Mouse (Mus musculus): ENCODE results near the gene Ubap2l. TPM values are rescaled to one million over a fixed set of nuclear protein-coding genes. Genes with fewer than 3 reads are reported as not detected.

Ubap2l gene
- total RNA-seq, 2 experiments from 2014 or later, result 160 to 164 TPM

DNA sequence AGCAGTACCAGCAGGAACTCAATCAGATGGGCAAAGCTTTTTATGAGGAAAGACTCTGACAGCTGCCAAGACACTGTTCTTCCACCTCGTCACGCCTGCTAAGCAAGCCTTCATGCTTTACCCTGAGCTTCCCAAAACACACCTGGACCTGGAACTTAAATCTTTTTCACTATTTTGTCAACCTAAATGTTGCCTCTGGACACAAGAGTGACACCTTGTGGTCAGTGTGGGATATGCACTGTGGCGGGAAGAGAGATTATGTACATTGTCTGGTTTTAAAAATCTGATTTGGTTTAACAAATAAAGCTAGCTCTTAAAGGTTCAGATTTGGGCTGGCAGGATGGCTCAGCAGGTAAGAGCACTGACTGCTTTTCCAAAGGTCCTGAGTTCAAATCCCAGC is 13.1 kb upstream of the Ubap2l start:
- DNase-seq, result peak; percentile 55

DNA sequence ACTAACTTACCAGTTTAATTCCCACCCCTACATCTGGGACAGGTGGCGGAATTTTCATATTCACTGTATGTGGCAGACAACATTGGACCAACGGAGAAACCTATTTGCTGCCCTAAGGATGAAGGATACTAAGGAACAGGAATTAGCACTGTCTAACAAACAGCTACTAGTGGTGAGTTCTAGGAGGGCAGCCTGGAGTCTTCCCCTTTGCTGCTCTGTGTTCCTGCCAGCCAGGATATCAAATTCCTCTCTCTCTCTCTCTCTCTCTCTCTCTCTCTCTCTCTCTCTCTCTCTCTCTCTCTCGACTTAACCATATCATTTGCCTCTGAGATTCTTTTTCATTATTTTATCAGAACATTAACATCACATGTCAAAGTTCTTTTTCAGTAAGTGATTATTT is 12.0 kb upstream of the Ubap2l start:
- DNase-seq, result no peak

DNA sequence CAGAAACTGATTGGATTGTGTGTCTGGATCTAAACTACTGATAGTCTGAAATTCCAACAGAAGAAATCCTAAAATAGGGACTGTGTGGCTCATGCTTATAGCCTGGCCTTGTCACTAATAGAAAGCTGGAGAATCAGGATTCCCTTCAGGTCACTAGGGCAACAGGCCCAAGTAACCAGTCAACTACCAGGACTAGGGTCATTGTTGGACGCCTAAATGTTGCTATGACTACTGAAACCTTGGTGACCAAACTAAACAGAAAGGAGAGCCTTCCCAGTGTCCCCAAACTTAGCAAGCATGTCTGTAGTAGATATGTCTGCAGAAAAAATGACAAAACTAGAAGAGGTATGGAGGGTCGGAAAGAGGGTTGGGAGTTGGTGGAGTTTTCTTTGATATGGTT is 10.1 kb upstream of the Ubap2l start:
- no peak for DNase-seq

DNA sequence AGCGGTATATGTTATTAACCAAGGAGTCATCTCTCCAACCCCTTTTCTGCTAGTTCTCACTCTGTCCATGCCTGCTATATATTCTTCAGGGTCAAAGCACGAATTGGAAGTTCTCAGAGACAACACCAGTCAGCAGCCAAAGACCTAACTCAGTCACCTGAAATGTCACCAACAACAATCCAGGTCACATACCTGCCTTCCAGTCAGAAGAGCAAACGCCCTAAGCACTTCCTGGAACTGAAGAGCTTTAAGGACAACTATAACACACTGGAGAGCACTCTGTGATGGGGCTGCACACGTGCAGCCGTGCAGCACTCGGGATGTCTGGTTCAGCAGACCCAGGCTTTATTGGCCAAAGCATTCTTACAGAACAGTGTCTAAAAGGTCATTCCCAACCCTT is 9.1 kb upstream of the Ubap2l start:
- no peak for DNase-seq

DNA sequence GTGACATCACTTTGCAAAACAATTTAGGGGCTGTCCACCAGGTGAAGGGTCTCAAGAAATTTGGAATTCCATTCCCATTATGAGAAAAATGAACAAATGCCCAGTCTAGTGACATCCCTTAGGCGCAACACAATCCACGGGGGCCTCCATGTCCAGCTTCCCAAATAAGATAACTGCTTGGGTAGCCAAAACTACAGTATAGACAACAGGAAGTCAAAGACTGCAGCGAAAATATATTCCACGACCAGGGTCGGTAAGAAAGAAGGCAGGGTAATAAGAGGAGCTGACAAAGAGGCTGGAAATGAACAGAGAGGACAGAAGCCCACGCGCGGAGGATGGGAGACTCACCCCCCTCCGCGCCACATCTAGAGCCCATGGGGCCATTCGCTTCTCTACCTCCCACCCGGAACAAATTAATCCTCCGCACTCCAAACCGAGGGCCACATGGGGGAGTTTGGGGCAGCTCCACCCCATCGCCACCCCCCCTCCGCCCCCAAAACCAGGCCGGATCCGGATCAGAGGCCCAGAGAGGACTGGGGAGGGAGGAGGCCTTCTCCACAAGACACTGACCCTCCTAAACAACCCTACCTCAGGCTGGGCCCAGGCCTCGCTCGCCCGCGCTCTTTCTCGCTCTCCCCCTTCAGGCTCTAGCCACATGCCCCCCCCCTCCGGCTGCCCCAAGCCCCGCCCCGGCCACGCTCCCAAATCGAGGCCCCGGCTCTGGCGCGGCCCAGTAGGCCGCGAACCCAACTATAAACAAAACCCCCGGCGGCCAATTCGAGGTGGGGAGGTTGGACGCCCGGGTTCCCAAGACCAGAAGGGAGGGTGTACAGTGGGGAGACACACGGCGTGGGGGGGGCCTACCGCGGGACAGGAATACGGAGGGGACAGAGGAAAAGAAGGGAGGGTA is 732 bp downstream of the Ubap2l start, which contains the start of gene 4933434E20Rik:
Gene 4933434E20Rik, plus strand, starts transcription at position 196 of the 910 bp plus-strand sequence.
- peak; percentile 72 for DNase-seq

DNA sequence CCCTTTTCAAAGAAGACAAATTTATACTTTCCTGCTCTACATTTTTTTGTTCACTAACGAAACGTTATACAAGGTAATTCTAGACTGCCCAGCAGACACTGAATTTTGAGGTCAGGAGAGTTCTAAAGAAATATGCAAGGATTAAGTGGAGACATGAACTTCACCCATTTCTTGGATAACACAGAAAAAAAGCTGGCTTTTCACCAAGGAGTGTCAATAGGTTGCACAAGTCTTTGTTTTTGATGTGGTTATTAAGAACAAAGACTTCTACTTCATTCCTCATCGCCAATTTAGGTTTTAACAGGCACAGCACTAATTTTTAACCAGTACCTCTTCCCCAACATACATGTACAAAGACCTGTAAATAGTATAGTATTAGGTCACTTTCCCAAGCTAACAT is 2.7 kb downstream of the Ubap2l start:
- no peak for DNase-seq

DNA sequence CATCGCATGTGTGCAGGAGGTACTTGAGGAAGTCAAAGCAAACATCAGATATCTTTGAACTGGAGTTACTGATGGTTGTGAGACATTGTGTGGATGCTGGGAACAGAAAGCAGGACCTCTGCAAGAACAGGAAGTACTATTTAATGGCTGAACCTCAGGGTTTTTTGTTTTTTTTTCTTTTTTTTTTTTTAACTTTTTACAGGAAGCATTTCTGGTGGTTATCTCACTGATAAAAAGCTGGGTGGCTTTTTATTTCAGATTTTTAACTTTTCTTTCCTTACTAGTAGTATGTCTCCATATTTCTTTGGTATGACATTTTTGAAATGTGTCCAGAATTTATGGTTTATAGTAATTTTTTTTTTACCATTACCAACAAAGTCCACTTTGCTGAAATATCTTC is 16.2 kb downstream of the Ubap2l start:
- DNase-seq, result no peak

DNA sequence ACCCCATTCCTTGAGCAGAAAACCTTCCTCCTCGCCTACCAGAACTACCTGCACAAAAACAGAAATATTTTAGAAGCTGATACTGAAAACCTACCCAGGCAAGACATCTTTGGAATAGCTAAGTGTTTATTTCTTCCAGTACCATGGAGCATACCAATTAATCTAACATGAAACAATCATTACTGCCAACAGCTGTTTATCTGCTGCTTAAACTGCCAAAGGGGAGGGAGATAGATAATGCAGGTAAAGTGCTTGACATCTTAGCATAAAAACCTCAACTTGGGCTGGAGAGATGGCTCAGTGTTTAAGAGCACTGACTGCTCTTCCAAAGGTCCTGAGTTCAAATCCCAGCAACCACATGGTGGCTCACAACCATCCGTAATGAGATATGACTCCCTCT is 17.8 kb downstream of the Ubap2l start:
- no peak for DNase-seq

DNA sequence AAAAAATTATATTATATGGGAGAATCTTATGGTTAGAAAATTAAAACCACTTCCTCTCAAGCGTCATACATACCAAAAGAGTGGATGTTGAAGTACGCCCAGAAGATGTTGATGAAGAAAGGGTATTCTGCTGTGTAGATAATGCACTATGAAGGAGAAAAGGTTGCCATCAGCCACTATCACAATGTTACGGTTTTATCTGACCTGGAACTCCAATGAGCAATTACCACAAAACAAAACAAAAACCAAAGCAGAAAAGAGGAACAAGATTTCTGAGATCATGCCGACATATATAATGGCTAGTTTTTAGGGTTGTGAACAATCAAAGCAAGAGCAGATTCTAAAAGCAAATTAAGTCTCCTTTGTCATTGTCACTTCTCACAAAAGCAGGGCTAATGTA is 35.8 kb downstream of the Ubap2l start:
- DNase-seq, result no peak

DNA sequence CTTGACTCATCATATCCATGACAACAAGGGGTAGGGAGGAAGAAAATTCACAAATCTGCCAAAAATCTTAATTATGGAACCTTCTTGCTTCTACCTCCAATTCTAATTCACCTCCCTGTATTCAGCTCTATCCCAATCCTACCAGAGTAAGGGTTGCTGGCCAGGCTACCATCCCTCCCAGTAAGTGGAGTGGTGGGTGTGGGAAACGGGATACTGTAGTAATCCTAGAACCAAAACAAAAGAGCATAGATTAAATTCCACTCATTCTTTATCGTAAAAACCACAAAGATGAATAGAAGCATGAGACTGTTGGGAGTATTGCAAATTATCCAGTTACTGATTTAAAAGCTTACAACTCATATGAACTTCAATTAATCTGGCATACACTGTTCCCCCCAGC is 42.1 kb downstream of the Ubap2l start:
- no peak for DNase-seq

DNA sequence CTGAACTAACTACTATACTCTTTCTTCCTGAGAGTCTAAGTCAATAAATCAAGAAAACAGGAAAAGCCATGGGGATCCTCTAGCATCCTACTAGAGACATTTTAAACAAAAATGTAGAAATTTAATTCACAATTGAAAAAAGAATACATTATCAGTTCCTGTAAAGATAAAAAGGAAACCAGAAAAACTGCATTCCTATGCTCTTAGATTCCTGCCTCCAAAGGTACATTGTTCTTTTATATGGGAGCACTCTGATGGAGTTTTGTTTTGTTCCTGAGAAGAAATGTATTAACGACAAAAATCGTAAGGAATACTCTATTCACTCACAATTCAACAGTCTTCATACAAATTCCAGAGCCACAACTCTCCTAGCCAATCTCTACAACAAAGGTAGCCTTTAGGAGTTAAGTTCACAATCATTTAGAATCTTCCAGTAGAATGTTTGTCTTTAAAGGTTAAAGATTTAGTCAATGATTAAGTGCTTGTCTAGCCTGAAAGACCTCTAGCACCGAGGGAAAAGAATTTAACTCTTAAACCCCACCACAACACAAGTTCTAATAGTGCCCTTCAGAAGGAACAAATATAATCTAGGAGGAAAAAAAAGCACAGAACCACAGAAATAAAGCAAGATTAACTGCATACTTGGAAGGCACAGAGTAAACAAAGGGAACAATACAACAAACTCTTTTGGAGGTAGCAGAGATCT is 48.2 kb downstream of the Ubap2l start:
- no peak for DNase-seq

DNA sequence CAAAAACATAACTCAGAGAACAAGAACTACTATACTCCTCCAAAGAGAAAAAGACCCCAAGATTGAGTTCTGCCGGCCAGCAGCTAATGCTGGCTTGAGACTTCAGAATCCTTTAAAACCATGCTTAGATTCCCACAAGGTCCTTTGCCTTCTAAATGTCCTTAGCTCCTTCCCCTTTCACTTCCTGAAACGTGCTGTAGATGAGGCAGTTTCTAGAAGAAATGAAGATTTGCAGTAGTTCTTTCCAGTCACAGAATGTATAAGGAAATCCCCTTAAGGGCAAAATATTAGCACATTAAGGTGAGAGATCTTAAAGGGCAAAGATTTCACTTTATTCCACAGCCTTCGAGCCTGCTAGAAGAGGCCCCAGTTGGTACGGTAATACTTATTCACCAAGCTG is 52.6 kb downstream of the Ubap2l start:
- DNase-seq, result no peak

DNA sequence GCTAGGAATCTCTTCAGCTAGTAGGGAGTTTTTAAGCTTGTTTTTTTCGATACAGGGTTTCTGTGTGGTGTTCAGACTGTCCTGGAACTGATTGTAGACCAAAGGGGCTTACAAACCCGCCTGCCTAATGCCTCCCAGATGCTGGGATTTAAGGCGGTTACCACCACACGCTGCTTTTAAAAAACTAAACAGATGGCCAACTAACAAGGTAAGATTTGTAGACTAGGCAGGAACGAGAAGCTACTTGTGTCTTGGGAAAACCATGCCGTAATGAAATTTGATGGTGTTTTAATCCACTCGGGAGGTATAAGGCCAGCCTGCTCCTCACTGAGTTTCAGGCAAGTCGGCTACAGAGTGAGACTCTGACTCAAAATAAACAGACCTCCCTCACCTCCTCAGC is 53.3 kb downstream of the Ubap2l start:
- DNase-seq, result peak; percentile 5

DNA sequence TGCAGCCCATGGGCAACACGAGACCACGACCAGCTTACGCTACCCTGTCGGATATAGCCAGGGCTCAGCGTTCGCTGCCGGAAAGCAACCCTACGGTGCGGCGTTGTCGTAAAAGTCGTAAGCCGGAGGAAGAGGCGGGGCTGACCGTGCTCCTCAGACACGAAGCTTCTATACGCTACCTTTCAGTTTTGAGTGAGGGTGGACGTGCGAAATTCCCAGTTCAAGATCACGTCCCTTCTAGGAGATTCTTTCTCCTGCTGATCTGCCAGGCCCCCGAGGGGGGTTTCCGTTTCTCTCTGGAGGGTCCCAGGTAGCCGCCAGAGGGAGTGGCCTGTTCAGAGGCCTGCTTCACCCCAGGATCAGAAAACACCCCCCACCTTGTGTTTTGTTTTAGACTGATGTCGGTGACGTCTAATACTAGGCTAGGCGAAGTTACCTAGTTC is 53.8 kb downstream of the Ubap2l start, which contains the start of gene Hax1:
Gene Hax1, minus strand, starts transcription at position 169 of the 443 bp plus-strand sequence.
- DNase-seq, result peak; percentile 95

DNA sequence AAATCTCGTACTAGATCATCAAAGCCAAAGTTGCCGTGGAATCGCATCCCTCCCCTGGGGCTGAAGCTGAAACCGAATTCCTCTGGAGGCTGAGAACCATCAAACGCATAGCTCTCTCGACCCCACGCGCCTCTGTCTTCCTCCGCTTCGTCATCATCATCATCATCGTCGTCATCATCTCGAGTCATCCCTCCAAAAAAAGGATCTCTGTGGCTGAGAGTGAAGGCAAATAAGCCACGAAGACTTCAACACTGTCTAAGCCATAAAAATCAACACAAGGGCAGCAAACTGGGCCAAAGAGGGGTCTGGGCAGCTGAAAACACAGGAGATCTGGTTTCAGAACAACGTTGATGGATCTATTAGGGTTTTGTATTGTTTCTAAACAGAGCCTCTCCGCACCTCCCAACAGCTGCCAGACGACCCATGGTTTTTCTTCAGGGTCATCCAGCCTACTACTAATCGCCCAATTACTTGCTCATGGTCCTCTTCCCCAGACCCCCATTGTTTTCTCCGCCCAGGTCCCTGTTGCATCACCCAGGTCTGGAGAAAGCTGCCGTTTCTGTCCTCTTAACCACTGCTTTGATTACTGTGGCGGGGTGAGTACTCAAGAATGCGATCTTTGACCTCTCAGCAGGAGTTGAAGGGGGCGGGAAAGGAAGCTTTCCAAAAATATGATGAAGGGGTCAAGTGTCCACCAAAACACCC is 54.5 kb downstream of the Ubap2l start:
- DNase-seq, result no peak

DNA sequence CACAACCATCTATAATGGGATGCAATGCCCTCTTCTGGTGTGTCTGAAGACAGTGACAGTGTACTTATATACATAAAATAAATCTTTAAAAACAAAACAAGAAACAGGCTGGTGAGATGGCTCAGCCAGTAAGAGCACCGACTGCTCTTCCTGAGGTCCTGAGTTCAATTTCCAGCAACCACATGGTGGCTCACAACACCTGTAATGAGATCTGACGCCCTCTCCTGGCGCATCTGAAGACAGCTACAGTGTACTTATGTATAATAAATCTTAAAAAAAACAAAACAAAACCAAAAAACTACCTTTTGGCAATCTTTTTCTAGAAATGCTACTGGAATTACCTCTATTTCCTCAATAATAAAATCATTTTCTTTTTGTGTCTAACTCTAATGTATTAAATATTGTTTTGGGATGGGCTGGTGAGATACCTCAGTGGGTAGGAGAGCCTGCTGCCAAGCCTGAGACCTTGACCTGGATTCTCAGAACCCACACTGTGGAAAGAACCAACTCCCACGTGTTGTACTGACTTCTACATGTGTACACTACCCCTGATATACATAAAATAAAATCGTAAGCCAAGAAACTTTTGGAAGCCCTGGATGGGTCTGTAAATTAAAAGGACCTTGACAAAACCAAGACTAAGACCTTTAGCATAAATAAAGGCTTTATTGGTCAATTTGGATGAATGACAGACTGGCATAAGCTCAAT is 57.5 kb downstream of the Ubap2l start:
- no peak for DNase-seq

DNA sequence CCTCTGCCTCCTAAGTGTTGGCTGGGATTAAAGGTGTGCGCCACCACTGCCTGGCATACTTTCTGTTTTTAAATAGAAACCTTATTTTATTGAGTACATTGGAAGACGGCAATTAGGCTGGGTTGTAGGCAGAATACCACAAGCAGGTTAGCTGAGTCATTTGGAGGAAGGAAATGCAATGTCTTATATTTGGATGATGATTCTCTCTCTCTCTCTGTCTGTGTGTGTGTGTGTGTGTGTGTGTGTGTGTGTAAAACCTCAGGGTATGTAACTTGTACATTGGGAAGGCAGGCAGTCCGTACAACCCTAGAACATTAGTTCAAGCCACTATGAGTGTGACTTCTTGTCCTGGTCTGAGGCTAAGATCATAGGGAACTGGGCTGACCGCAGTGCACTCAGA is 64.6 kb downstream of the Ubap2l start:
- DNase-seq, result no peak

DNA sequence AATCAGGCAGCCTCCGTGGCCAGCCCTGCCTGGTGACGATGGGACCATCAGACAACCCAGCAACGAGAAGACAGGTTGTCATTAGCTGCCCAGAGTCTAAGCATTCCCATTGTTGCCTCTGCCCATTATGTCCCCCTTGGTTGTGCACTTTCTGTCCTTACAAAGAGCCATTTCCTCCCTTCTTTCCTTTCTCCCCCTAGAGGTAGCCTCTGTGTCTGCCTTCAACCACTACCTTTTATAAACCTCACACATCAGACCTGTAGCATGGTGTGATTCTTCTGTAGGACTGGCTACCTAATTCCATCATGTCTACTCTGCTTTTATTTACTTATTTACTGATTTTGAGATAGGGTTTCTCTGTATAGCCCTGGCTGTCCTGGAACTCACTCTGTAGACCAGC is 65.2 kb downstream of the Ubap2l start:
- DNase-seq, result no peak

DNA sequence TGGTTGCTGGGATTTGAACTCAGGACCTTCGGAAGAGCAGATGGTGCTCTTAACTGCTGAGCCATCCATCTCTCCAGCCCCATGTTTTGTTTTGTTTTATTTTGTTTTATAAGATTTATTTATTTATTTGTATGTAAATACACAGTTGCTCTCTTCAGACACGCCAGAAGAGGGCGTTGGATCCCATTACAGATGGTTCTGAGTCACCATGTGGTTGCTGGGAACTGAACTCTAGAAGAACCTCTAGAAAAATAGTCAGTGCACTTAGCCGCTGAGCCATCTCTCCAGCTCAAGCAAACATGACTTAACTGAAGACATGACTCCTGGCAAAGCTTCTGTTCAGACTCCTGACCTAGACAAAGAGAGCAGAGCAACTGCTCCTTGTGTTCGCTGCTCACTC is 70.0 kb downstream of the Ubap2l start:
- no peak for DNase-seq

DNA sequence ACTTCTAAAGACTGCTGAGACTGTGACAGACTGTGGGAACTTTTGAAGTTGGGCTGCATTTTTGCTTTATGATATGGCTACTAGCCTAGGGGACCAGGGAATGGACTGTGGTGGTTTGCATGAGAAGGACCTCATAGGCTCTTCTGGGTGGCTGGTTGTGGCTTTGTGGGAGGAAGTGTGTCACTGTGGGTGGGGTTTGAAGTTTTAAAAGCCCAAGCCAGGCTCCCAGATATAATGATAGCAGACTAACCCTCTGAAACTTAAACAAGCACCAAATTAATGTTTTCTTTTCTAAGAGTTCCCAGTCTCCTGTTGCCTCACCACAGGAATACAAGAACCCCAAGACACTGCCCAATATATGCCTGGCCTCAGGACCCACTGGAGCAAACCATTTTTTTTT is 75.6 kb downstream of the Ubap2l start:
- no peak for DNase-seq

DNA sequence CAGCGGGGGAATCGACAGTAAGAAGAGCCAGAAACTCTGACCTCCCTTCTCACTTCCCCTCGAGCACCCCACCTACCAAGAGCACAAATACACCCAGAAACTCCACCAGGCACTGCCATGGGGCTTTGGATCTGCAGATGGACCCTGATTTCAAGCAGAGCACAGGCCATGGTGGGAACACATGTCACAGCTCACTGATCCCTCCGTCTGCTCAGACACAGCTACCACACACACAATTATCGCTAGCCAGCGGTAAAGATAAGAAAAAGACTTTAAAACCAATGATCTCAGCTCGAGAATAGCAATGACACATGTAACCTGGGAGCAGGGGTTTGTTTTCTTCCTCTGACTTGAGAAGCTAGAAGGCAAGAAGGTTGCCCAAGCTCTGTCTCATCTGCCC is 83.9 kb downstream of the Ubap2l start:
- no peak for DNase-seq

DNA sequence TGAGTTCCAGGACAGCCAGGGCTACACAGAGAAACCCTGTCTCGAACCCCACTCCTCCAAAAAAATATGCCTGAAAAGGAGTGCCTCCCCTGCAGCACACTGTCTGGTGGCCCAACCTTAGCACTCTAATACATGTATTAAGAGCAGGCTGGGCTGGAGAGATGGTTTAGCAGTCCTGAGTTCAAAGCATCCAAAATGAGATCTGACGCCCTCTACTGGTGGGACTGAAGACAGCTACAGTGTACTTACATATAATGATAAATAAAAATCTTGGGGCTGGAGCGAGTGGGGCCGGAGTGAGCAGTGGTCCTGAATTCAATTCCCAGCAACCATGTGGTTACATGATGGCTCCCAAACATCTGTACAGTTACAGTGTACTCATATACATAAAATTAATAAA is 85.5 kb downstream of the Ubap2l start:
- DNase-seq, result no peak

Measured in heart, postnatal 4 days (tissue).